Mouse (Mus musculus) limb, embryonic 11.5 days (tissue): ENCODE measurements around the gene Eps8l1. TPM values are rescaled to one million over a fixed set of nuclear protein-coding genes. Genes with fewer than 3 reads are reported as not detected.

Experiments used
- microRNA-seq: library from miRNA; unstranded; fragments of <30 nt; microRNA quantifications from one replicate; pipeline ENCODE4, GENCODE M21; 2016
- polyA plus RNA-seq: library from polyadenylated mRNA; unstranded; fragments of >200 nt; fragmentation: Nextera tagmentation; extraction: Ambion mirVana; gene quantifications from 2 replicates; pipeline ENCODE4 v1.2.1, GENCODE M21; 2014

The Eps8l1 gene
- polyA plus RNA-seq, 1 experiment from 2014 or later, result 3.4 TPM

Small RNA genes within 50 kb of the gene (microRNA-seq; reads per million reads assigned to microRNA genes)
- not detected for gene Gm24605

Other genes starting within 250 kb of the Eps8l1 start
- gene Lilra5, start 222.9 kb upstream of the Eps8l1 start, polyA plus RNA-seq, result not detected in 2 replicates
- gene Ncr1, start 123.0 kb upstream of the Eps8l1 start, polyA plus RNA-seq, result not detected in 2 replicates
- 0.23 and 0.67 TPM in 2 replicates for gene Gp6, start 62.9 kb upstream of the Eps8l1 start, polyA plus RNA-seq
- 29.8 and 30.0 TPM in 2 replicates for gene Rdh13, start 15.0 kb upstream of the Eps8l1 start, polyA plus RNA-seq
- 40.9 and 46.0 TPM in 2 replicates for gene Ppp1r12c, start 41.0 kb downstream of the Eps8l1 start, polyA plus RNA-seq
- gene Tnnt1, start 55.7 kb downstream of the Eps8l1 start, polyA plus RNA-seq, result 59.4 and 64.7 TPM in 2 replicates
- 3.2 and 5.3 TPM in 2 replicates for gene Tnni3, start 63.6 kb downstream of the Eps8l1 start, polyA plus RNA-seq
- gene Dnaaf3, start 71.8 kb downstream of the Eps8l1 start, polyA plus RNA-seq, result 1.9 and 2.4 TPM in 2 replicates
- gene Syt5, start 86.9 kb downstream of the Eps8l1 start, polyA plus RNA-seq, result 4.1 and 4.2 TPM in 2 replicates
- gene Ptprh, start 143.4 kb downstream of the Eps8l1 start, polyA plus RNA-seq, result not detected in 2 replicates
- 1.1 and 2.5 TPM in 2 replicates for gene Tmem86b, start 170.7 kb downstream of the Eps8l1 start, polyA plus RNA-seq
- gene Ppp6r1, start 198.3 kb downstream of the Eps8l1 start, polyA plus RNA-seq, result 4.9 and 6.5 TPM in 2 replicates
- gene Hspbp1, start 224.4 kb downstream of the Eps8l1 start, polyA plus RNA-seq, result 104 and 112 TPM in 2 replicates
- gene Brsk1, start 229.9 kb downstream of the Eps8l1 start, polyA plus RNA-seq, result 1.7 and 2.5 TPM in 2 replicates